ENCODE assay signal across 22 mouse cellular contexts in the genomic region with DNA sequence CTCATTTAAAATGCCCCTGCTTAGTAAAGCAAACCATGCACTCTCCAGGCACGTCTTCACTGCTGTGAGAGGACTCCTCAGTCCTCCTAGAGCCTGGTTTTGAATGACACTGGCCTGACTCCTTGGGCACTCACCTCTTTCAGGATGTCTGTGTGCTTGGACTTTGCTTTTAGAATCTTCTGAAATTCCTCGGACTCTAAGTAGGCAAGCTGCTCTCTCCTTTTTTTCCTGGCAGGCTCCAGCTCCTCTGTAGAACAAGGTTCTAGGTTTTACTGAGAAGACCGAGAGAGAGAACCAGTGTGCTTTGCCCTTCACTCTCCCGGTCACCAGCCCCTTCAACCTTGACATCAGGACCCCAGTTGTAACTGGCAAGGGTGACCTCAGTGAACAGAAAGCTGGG. TPM values are rescaled to one million over a fixed set of nuclear protein-coding genes. Genes with fewer than 3 reads are reported as not detected.
"Had no signal": no experiment of that assay in that cellular context is flagged by ENCODE, and none has a peak within 500 bp of the region (broad histone marks: within the 10 kb centered on the region; RNA-seq: fewer than 3 reads in every experiment).

No protein-coding gene starts in this region.

- H3K27me3 ChIP-seq: midbrain, embryonic 12.5 days; neural tube, embryonic 13.5 days; neural tube, embryonic 15.5 days had no signal

- H3K4me1 ChIP-seq: midbrain, embryonic 10.5 days; midbrain, embryonic 12.5 days; neural tube, embryonic 13.5 days; neural tube, embryonic 15.5 days had no signal

- H3K9me3 ChIP-seq: midbrain, embryonic 10.5 days; midbrain, embryonic 12.5 days; neural tube, embryonic 13.5 days; neural tube, embryonic 15.5 days had no signal

- H3K36me3 ChIP-seq: neural tube, embryonic 15.5 days had no signal

- ATAC-seq: midbrain, embryonic 16.5 days had no signal

- H3K9ac ChIP-seq: lung, embryonic 14.5 days; midbrain, embryonic 12.5 days; neural tube, embryonic 13.5 days; neural tube, embryonic 15.5 days had no signal

- H3K4me3 ChIP-seq: midbrain, embryonic 10.5 days; midbrain, embryonic 12.5 days; myocyte; neural tube, embryonic 13.5 days; neural tube, embryonic 15.5 days had no signal

- DNase-seq: lung, embryonic 14.5 days; lung, postnatal 10 days; lung, postnatal 4 days; midbrain, embryonic 14.5 days; retina, postnatal 1 day; right cerebral cortex, adult 18-20 months; right cerebral cortex, postnatal 25 days; right cerebral cortex, postnatal 4 days; spleen, adult 18-20 months; thymus, adult 18-20 months; thymus, postnatal 14 days; thymus, postnatal 36 days had no signal

- H3K4me2 ChIP-seq: lung, embryonic 14.5 days; midbrain, embryonic 12.5 days; neural tube, embryonic 13.5 days; neural tube, embryonic 15.5 days had no signal

- H3K27ac ChIP-seq: midbrain, embryonic 10.5 days; midbrain, embryonic 12.5 days; neural tube, embryonic 13.5 days; neural tube, embryonic 15.5 days had no signal

RNA-seq across cellular contexts. Expression of gene Ucma, which starts 18.5 kb away (rescaled TPM):
- polyA plus RNA-seq: lung, embryonic 14.5 days; lung, embryonic 16.5 days; midbrain, embryonic 10.5 days; midbrain, embryonic 12.5 days; neural tube, embryonic 13.5 days; neural tube, embryonic 15.5 days; small intestine, adult 2 months; stomach, embryonic 14.5 days; stomach, embryonic 16.5 days had no signal
